Mouse (Mus musculus) kidney, postnatal 10 days (tissue): Measurements from ENCODE around the gene Xpot.

Source experiments
- DNase-seq: peaks from one replicate; pipeline ENCODE4 v3.0.0; 2021; ENCODE audit warnings: mixed read lengths

Gene Xpot

DNA sequence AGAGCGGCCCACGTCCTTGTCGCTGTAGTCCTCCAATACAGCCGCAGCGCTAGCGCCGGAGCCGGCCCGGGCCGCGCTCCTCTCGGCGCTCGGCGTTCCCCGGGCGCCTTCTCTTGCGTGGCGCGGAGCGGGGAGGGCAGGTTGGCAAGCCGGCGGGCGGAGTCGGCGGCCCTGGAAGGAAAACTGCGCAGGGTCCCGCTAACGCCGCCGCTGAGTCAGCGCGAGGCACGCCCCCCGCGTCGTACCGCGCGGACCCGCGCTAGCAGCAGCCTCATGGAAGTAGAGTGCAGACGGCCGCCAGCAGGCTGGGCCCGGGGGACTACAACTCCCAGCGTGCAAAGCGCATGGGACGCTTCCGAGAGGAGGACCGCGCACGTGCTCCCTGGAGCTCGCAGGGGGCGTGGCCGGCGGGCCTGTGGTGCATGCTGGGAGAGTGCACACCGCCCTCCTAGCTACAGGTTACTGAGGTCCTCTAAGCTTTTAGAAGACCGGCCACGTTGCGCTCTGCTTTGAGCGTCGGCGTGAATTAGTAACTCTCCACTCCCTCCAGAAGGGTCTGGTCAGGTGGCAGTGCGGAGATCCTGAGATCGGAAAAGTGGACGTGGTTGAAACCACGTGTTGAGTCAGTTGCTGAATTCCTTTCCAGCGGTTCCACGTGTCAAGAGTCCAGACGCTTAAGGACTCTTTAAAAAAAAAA is at the start of gene Xpot:
Xpot (minus strand) TSS at position 147 of the 697 bp plus-strand sequence.
- peak; percentile 99 for DNase-seq

DNA sequence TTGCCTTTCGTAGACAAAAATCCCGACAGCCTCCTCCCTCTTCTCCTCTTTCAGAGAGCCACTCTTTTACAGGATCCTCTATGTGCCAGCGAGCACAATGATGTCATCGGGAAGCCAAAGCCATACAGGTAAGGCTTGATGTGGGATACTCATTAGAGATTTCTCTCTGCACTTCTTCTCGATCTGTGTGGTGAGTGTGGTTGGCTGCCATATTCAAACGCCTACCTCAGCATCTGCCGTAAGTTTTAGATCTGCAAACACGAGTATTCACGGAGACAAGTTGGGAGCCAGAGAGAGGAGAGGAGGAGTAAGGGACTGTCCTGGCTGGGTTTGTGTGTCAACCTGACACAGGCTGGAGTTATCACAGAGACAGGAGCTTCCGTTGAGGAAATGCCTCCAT is 43.0 kb upstream of the Xpot start:
- no peak for DNase-seq

DNA sequence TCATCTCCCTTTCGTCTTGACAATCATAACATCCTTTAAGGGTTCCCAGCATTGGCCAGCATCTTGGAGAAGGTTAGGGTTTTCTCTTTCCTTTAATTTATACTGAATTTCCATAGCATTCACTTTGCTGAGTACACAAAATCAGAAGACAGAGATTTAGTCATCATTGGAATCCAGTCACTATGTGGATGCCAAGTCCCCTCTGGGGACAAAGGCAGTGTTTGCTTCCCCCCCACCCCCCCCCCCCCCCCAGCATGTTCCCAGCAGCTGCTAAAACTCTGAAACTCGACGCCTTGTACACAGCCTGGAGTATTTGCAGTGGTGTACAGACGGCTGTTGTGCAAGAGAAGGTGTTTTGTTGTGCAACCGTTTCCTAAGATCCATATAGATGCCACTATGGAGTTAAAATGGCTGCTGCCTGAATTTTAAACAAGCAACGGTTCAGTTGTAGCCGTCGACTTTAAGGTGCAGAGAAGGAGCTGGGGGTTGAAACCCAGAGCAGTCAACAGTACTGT is 39.6 kb upstream of the Xpot start:
- no peak for DNase-seq

DNA sequence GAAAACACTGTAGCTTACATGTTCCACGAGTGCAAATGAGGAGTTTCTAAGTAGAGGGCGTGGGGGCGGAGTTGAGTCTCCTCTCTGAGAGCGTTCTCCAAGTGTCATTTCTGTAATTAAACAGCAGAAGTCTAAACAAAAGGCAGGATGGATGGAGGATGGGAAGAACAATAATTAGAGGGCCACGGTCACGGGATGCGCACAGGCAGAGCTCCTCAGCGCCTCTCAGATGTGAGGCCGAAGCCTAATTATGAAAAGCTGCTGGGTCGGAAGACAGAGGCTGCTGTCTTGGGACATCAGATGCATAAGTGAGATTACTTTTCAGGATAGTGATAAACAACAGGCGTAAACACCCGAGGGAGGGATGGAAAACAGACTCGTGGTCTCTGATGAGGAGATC is 37.5 kb upstream of the Xpot start:
- no peak for DNase-seq

DNA sequence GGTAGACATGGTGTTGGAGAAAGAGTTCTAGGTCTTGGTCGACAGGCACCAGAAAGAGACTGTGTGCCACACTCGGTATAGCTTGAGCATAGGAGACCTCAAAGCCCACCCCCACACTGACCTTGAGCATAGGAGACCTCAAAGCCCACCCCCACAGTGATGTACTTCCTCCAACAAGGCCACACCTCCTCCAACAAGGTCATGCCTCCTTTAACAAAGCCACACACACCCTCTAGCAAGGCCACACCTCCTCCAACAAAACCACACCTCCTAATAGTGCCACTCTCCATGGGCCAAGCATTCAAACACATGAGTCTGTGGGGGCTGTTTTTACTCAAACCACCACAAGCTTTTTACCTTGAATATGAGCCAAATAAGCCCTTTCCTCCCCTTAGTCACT is 36.6 kb upstream of the Xpot start:
- DNase-seq: no peak

DNA sequence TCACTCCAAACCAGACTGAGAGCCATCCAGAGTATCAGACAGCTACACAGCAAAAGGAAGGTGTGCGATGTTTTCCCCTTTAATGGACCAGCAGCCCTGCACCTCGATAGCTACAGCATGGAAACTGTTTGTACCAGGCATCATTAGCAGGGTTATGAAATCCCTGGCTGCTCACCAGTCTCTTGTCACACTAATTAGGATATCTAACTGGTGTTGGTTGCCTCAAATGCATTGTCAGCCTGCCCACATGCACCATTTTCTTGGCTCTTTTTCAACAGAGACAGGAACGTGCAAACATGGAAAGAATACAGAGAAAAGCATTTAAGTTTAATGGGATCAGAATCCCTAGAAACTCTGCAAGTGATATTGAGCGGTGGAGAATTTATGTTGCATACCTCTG is 29.8 kb upstream of the Xpot start:
- no peak for DNase-seq

DNA sequence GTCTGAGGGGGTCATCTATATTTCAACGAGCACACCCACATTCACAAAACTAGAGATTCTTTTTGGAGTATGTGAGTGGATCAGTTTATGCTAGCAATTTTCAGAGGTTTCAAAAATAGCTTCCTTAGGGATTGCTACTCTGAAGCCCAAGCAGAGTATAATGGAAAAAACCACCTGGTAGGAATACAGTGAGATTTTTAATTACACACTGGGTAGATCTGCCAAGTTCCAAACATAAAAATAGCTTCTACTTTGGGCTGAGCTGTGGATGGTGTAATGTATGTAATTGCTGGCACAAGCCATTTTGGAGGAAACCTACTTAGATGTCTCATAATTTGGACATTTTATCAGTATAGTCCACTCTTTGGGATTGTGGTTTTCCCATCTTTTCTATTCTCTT is 26.9 kb upstream of the Xpot start:
- no peak for DNase-seq

DNA sequence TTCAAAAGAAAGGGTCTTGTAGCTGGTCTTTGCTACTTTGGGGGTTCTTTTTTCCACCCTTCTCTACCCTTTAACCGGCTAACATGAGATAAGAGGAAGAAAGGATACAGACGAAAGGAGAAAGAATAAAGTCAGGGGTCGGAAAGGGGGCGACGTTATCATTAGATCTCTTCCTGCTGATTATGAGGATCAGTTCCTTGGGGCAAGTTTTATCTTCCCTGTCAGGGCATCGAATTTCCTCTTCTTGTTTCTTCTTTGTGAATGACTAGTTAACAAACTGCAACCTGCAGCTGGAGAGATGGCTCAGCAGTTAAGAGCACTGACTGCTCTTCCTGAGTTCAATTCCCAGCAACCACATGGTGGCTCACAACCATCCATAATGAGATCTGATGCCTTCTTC is 20.2 kb upstream of the Xpot start:
- DNase-seq: no peak

DNA sequence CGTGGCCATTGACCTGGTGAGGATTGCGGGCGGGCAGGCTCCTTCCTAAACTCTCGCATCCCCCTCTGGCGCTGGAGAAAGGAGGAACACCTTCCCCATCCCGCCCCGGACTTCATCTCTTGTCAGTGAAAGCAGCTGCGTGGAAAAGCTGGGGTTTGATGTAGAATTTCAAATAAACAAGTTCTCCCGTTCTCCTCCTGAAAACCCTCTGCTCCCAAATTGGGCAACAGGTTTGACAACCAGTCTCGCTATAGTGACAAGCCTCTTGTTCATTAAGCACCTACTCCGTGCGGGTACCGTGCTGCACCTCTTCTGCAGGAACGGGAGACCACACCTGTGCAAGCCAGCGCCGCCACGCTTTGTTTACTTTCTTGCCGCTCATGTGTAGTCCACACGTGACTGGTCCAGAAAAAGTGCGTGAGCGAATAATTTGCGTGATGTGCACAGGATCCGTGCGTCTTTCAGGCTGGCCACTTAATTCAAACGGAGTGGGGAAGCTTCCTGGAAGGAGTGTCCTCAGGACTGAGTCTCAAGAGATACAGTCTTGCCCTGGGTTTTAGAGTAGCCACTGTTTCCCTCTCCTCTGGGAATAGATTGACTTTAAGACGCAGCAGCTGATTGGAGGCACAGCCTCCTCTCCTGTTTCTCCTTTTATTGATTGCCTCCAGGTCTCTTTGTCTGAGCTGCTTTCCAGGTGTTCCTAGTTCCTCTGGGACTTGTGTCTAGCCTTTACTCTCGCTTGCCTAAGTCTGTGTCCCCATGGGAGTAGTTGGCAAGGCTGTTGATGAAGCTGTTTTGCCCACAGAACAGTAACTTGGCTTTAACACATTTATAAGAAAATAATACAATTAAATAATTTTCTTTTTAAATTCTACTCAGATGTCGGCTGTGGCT is 16.2 kb upstream of the Xpot start:
- DNase-seq: no peak

DNA sequence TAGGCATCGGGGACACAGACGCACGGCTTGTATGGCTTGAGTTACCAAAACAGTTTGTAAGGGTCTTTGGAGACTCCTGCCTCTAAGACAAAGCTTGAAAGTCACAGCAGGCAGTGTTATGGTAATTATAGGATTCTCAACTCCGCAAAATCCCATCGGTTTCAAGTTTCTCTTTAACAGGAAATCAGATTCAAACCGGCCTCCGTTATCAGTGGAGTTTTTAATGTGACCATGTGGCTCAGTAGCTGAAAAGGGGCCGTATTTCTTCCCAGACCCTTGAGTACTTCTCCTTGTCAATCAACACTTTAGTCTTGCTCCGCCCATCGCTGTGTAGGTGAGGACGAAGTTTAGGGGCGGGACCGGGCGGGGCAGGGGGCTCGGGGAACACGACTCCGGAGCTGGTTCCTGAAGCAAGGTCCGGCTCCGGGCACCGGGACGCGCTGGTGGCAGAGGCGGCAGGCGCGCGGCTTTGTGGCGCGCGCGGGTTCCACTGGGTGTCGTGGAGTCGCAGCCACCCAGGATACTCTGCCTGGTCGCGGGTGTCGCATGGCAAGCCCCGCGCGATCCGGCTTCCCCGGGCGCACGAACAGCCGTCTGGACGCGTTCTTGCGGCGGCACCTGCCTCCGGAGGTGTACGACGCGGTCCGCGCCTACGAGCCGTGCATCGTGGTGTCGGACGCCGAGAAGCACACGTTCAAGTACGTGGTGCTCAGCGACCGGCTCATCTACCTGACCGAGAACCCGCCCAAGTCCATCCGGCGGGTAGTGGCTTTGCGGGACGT is 15.3 kb upstream of the Xpot start, which contains the start of gene D930020B18Rik:
D930020B18Rik (plus strand) TSS at position 317 of the 782 bp plus-strand sequence.
- peak; percentile 36 for DNase-seq

DNA sequence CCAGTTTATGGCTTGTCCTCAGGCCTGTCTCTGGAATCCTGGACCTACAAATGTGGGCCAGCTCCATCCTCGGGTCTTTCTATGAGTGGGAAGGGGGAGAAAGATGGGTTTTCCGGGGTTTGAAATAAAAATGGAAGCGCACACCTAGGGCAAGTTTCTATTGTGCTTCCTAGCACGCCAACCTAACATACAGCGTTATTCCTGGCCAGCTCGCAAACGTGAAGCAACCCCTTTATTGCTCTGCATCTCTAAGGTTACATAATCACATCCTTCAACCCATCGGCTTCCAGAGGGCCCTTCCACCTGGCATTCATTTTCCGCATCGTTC is 14.8 kb upstream of the Xpot start:
- no peak for DNase-seq

DNA sequence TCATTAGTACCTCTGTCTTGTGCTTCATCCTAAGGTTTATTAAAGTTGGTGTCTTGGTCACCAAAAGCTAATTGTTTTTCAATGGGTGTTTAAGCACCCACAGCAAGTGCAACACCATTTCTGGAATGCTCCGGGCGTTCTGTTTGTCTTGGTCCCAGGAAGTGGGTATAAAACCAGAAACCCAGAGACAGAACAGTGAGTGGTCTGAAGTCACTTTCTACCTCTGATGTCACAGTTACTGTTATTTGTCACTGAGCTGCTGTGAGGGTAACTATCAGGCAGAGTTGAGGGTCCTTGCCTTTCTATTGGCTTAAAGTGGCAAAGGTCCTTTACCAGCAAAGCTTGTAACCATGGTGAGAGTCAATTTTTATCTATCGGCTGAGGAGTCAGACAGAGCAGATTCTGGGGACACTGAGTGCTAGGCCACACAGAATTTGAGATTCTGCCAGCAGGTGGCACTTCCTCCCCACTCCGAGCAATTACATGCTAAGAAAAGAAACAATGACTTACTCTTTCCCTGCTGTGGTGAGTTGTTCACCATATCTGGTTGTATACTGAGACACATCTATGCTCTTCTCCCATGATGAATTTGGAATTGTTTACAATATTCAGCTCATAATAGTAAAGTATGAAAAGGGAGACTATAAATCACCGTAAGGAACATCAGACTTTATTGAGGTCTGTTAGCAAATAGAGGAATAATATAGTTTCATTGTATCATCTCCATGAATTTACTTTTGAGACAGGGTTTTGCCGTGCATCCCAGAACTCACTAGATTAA is 14.2 kb upstream of the Xpot start:
- DNase-seq: peak; percentile 36

DNA sequence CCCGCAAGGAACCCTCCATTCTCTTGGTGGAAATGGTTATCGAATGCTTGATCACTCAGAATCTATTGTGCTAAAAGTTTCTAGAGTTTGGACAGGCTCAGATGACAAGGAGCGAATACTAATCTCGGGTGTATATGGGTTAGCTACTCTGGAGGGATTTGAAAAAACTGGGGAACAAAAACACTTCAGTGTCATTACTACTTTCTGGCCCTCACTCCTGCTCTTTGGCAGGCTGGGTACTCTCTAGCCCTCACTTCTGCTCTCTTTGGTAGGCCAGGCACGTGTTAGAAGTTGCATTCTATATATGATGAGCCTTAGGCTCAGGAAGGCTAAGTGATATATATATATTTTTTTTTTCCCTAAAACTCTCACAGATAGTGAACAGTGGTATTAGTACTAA is 13.4 kb upstream of the Xpot start:
- DNase-seq: no peak

DNA sequence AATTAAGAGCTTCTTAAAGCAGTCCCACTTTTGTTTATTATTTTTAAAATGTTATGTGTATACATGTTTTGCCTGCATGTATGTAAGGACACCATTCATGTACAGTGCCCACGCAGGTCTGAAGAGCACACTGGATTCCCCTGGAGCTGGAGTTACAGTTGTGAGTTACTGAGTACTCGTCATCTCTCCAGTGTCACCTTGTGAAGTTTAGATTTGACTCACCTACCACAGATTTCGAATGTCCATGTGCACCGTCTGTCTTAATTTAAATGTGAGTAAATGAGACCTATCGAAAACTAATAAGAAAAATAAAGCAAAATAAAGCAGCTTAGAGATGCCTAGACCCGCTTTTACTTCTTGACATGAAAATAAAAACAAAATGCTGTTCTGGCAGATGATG is 10.1 kb upstream of the Xpot start:
- DNase-seq: no peak

DNA sequence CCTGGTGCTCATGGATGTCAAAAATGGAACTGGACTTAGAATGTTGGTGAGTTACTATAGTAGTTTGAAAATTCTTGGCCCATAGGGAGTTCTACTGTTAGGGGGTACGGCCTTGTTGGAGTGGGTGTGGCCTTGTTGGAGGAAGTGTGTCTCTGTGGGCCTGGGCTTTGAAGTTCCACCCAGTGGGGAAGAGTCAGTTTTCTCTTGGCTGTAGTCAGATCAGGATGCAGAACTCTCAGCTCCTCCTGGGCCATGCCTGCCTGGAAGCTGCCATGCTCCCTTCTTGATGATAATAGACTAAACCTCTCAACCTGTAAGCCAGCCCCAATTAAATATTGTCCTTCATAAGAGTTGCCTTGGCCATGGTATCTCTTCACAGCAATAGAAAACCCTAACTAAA is 8.0 kb upstream of the Xpot start:
- DNase-seq: no peak

DNA sequence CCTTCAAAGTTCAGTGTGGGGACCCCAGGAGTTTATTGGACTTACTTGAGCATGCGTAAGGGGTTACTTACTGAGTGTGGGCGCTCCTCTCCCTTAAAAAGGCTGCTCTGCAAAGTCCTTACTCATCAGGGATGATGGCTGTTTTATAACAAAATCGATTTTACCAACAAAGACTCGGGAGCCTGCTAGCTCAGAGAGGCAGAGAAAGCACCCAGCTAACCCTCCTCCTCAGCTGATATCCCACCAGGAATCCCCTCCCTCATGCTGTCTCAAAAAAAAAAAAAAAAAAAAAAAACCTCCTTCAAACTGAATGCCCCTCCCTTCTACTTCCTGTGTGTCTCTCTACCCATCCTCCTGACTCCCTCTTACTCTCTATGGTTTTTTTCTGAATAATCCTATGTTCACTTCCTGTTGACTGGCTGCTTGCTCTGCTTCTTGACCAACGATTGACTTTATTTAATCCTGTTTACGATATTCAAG is 2.5 kb upstream of the Xpot start:
- no peak for DNase-seq

DNA sequence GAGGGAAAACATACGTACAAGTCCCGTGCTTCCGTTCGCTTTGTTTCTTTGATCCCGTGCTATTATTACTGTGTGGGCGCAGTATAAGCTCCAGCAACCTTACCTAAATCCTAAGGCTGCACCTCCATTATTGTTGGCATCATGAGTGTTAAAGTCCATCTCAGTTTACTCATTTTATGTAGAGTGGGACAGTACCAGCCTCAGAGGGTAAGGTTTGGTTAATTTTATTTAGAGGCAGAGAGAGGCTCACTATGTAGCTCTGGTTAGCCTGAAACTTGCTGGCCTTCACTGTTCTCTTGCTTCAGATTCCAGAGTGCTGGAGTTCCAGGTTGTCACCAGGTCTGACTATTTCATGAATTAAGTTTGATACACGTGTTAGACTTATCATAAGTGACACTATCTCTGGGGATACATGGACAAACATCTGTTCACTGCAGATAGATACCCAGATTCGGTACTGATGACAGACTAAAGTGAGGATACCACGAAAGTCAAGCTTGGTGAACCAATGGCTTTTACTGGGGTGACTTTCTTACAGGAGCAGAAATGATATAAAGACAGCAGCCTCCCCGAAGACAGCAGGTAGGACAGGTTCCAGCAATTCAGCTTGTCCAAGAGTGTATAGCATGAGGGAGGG is 1.2 kb upstream of the Xpot start:
- DNase-seq: no peak

DNA sequence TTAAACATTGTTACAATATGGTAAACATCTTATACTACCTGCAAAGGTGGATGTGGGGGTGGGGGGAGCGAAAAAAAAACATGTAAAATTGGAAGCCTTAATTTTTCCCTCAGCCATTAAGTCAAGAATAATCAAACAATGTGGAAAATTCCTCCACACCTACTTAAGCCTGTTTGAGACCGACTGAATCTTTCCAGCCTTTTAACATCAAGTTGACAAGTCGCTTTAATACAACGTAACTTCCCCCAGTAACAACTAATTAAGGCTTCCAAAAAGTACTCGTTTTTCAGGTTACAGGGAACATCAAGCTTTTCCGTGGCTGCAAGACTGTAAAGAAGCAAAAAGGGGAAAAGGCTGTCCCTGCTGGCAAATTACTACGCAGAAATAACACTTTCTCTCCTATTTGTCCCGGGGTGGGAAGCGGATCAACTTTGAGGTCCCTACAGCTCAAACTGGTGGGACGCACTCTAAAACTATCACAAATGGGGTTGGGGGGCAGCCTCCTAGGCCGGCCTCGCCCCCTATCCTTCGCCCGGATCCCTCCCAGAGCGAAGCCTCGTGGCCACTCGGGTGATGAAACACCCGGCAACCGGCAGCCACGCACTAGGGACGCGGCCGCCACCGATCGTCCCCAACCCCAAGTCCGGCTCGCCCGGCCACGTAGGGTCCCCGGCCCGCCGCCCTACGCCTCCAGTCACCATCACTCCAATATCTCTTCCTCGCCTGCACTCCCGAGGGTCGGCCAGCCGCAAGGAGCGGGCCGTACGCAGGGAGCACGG is 536 bp downstream of the Xpot start:
- no peak for DNase-seq

DNA sequence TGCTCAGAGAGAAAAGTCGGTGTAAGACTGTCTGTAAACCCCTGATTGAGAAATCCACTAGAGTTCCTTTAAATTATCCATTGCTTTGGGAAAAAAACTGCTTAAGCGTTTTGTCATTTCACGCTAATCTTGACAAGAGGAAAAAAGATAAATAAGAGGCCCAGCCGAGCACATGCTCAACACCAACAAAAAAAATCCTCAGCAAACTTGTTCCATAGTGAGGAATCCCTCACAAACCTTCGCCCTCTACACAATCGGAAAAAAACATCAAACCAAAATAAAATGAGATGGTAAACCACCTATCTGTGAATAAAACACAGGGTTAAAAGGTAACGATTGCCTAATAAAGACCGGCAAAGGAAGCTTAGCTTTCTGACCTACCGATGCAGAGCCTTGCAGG is 1.1 kb downstream of the Xpot start:
- DNase-seq: no peak

DNA sequence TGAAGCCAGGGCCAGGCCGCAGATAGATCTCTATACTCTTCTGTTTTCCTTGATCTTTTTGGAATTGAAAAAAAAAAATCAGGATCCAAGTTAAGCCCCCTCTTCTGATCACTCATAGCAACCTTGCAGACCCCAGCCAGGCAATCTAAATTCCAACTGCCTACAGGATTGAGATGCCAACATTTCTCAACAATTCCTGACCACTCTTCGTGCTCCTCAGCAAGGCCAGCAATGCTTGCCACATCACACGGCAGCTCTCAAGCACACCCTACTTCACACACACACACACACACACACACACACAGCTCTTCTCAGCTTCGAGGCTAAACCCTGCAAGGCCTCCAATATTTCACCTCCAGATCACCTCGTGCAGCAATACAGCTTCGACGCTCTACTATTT is 2.5 kb downstream of the Xpot start:
- no peak for DNase-seq

DNA sequence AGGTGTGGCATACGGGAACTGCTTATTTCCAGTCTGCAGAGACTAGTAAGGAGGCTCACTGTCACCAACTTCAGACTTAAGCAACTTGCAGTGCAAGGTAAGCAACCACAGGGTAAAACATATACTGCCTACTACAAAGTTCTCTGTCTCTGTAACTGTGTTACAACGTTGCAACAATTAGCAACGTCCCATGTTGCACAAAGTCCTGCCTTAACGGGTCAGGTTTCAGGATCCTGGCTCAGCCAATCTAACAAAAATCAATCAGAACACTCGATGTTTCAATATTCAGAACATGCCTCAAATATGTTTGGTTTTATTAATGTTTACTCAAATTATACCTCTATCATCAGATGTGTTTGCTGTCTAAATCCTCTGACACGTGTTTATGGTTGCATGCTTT is 3.7 kb downstream of the Xpot start:
- DNase-seq: no peak
